Mouse (Mus musculus): ENCODE measurements around the gene Vmn1r23.
"Not testable (repeated sequence)": the region's sequence is repeated elsewhere in the genome, so short reads cannot be mapped to it uniquely, and the experiment has no call there.

The Vmn1r23 gene

DNA sequence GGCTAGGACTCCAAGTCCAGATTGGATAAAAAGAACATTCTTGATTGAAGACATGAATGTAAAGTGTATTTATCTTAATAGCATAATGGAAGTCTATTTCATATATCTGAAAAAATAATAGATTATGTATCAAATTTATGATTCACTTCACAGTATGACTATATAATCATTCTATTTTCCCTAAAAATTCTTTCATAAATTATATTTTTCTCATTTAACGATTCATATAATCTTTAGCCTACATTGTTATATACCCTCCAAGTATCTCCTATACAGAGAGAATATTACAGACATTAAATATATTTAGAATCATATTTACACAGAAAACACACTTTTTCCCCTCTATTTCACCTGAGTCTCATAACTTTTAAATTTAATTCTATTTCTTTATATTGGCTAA lies at the start of gene Vmn1r23:
Gene Vmn1r23, minus strand, starts transcription at position 101 of the 400 bp plus-strand sequence.
- DNase-seq (ENCODE audit: low spot score): no peak

- DNase-seq (ENCODE audit: low spot score): not testable (repeated sequence)
Observed at GRCm38 (mm10) chr6:57961403-57961802, 34.8 kb upstream of the Vmn1r23 start, which contains the start of gene Vmn1r24. TSS of gene Vmn1r24 (minus strand) at chr6:57961503.

- no peak for DNase-seq (ENCODE audit: low spot score)
Observed at GRCm38 (mm10) chr6:57907928-57908327, 18.7 kb downstream of the Vmn1r23 start, which contains the start of gene Vmn1r22. TSS of gene Vmn1r22 (minus strand) at chr6:57908028.

Data from urinary bladder, postnatal 10 days (tissue).